Mouse (Mus musculus) stomach, postnatal 0 days (tissue): ENCODE measurements around the gene Rae1.

ENCODE experiments used
- CTCF ChIP-seq: IDR thresholded peaks from 2 replicates; pipeline ENCODE4 v1.5.1; 2016; ENCODE audit warnings: antibody characterized with exemption, low read depth, mild to moderate bottlenecking, moderate library complexity
- EP300 ChIP-seq: optimal IDR thresholded peaks from 2 replicates; pipeline ENCODE3; 2016; ENCODE audit warnings: antibody characterized with exemption

- TF ChIP-seq CTCF, result no peak
- TF ChIP-seq EP300, result no peak
Observed at GRCm38 (mm10) chr2:173026688-173027131, 26.8 kb downstream of the Rae1 start.
